Mouse (Mus musculus) thymus, adult 18-20 months (tissue): Measurements from ENCODE around the gene Gm21973.

Source experiments
- DNase-seq, 2 experiments: peaks; one replicate each; pipeline ENCODE4 v3.0.0; 2022; ENCODE audit warnings: mixed read lengths in 2 of 2

Gm21973 gene

GRCm38 (mm10) chr15:10325080-10325479 lies at the start of gene Gm21973:
Gene Gm21973, plus strand, starts transcription at chr15:10325380.
- DNase-seq, result no peak

- no peak for DNase-seq
Measured at GRCm38 (mm10) chr15:10276386-10276785, 48.8 kb upstream of the Gm21973 start.

GRCm38 (mm10) chr15:10277461-10277860 lies 47.7 kb upstream of the Gm21973 start:
- no peak for DNase-seq

- no peak for DNase-seq
Measured at GRCm38 (mm10) chr15:10281546-10281945, 43.6 kb upstream of the Gm21973 start.

GRCm38 (mm10) chr15:10283661-10284060 lies 41.5 kb upstream of the Gm21973 start:
- no peak for DNase-seq

GRCm38 (mm10) chr15:10296570-10296969 lies 28.6 kb upstream of the Gm21973 start:
- no peak for DNase-seq

GRCm38 (mm10) chr15:10298058-10298457 lies 27.1 kb upstream of the Gm21973 start:
- DNase-seq, result no peak

GRCm38 (mm10) chr15:10299467-10299866 lies 25.7 kb upstream of the Gm21973 start:
- no peak for DNase-seq

GRCm38 (mm10) chr15:10306461-10306860 lies 18.7 kb upstream of the Gm21973 start:
- DNase-seq, result no peak

GRCm38 (mm10) chr15:10311826-10312225 lies 13.4 kb upstream of the Gm21973 start:
- DNase-seq, result no peak

GRCm38 (mm10) chr15:10313522-10314455 lies 11.4 kb upstream of the Gm21973 start:
- DNase-seq, result no peak

GRCm38 (mm10) chr15:10330626-10331025 lies 5.4 kb downstream of the Gm21973 start:
- DNase-seq, result no peak

- DNase-seq, result no peak
Measured at GRCm38 (mm10) chr15:10332566-10332965, 7.4 kb downstream of the Gm21973 start.

GRCm38 (mm10) chr15:10338606-10339005 lies 13.4 kb downstream of the Gm21973 start:
- DNase-seq, result no peak

- no peak for DNase-seq
Measured at GRCm38 (mm10) chr15:10347044-10347443, 21.9 kb downstream of the Gm21973 start.

GRCm38 (mm10) chr15:10358039-10358948 lies 33.1 kb downstream of the Gm21973 start, which contains the start of gene Agxt2:
Gene Agxt2, plus strand, starts transcription at chr15:10358532.
- DNase-seq, result no peak

GRCm38 (mm10) chr15:10366331-10366730 lies 41.2 kb downstream of the Gm21973 start:
- no peak for DNase-seq

GRCm38 (mm10) chr15:10375404-10375803 lies 50.2 kb downstream of the Gm21973 start:
- DNase-seq, result no peak

- no peak for DNase-seq
Measured at GRCm38 (mm10) chr15:10378338-10378959, 53.3 kb downstream of the Gm21973 start.

GRCm38 (mm10) chr15:10379757-10380458 lies 54.7 kb downstream of the Gm21973 start:
- no peak for DNase-seq

- no peak for DNase-seq
Measured at GRCm38 (mm10) chr15:10387263-10387662, 62.1 kb downstream of the Gm21973 start.

- no peak for DNase-seq
Measured at GRCm38 (mm10) chr15:10399795-10400194, 74.6 kb downstream of the Gm21973 start.
